Mouse (Mus musculus) liver, adult 2 months (tissue): ENCODE data around the gene Naa38.

Experiments
- CTCF ChIP-seq: fragments of 200-500 bp; IDR thresholded peaks from 2 replicates; pipeline ENCODE4 v1.5.1; 2011; ENCODE audit warnings: low read depth, low read length, control low read depth
- POLR2A ChIP-seq: fragments of 200-500 bp; IDR thresholded peaks from 2 replicates; pipeline ENCODE4 v1.6.1; 2011; ENCODE audit warnings: low read length, control low read depth; ENCODE audit not compliant: insufficient read depth; ENCODE audit errors: extremely low read depth

DNA sequence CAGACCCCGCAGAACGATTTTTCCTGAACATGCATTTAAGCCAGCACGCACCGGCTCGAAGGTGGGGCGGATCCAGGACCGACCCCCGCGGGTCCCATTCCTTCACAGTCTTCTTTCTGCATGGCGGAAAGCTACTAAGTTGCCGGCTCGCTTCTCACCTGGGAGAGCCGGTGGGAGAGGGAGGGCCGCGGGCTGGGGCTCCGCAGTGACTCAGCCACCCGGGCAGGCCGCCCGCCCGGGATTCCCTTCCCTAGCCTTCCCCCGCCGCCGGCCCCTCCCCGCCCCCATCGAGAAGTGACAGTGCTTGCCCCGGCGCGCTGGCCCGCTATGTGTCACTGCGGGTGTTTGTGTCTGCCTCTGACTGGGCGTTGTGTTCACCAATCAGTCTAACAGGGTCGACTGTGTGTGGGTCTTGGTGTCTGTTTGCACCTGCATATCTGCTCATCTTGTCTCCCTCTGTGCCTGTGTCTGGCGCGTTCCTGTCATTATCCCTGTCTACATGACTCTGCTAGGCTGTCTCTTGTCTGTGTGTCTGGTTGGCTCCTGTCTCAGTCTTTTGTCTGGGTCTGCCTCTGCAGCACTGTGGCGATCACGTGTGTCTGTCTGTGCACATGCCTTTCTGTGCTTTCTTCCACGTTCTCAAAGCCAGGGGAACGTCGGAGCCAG lies 16.4 kb downstream of the Naa38 start:
- TF ChIP-seq CTCF (no peak), POLR2A (no peak)
